Mouse (Mus musculus): Measurements from ENCODE around the gene Olfr794. TPM values are rescaled to one million over a fixed set of nuclear protein-coding genes. Genes with fewer than 3 reads are reported as not detected.

The Olfr794 gene
- not detected for total RNA-seq (2022)

DNA sequence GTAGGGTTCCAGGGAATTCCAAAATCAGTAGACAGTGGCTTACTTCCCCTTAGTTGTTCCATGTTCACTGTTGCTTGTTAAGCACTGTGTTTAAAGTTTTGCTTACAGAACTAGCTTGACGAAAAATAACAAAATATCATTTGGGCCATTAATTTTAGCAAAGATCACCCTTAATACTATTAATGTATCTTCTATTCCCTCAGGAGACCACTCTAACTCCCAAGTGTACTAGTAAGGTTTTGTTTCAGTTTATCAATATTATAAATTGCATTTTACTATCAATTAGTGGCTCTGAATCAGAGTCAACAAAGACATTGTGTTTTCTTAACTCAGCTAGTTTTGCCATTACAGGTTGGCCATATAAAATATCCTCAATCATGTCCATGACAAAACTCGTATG is at the start of gene Olfr794:
Gene Olfr794 (plus strand): TSS at position 301 of the 400 bp plus-strand sequence.
- DNase-seq (ENCODE audit: low spot score in 2 of 2): no peak

DNA sequence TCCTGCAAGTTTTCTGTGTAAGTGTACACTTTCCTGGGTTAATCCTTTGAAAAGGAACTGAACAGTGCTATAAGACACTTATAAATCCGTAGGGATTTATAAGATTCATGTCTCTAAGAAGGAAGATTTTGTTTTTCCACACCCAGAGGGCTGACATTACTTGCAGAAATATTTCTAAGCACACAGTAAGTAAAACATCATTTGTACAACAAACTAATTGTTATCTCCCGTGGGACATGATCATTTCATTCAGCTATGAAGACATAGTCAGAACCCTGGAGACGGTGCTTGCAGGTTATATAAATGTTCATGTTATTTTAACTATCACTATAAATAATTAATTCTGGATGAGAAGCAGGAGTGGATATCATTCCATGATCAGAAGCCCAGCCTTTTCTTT is 46.0 kb upstream of the Olfr794 start, which contains the start of gene Olfr791:
Gene Olfr791 (plus strand): TSS at position 301 of the 400 bp plus-strand sequence.
- DNase-seq (ENCODE audit: low spot score in 2 of 2): no peak

DNA sequence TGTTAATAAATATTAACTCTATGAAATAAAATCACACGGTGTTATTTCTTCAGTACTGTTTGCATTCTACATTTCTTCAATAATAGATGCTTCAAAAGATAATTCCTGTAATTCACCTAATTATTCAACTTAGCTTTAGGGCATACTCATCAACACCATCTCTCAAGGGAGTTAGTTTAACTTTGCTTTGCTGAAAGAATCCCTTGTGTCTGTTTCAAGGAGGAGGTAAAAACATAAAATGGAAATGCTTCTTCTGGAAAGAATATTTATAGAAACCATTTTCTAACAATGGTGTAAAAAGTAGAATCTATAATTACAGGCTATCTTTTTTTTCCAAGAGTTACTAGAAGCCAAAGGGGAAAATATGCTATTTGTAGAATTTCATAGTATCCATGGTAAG is 28.6 kb upstream of the Olfr794 start, which contains the start of gene Olfr792:
Gene Olfr792 (plus strand): TSS at position 301 of the 400 bp plus-strand sequence.
- DNase-seq (ENCODE audit: low spot score in 2 of 2): no peak

DNA sequence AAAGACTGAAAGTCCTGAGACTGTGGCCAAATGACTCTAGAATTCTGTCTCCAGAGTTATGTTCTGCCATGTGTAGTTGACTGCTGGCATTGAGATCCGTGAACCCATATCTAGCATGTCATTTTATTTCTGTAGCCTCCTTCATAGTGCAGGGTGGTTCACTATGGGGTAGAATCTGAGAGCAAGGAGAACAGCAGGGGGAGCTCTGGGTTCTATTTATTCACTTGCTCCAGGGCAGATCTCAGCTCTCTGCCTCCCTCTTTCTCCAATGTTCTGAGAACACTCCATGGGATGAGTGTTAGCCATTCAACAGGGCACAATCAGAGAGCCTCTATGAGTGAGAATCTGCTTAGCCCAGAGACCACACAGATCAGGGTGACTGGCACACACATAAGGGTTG is 18.1 kb upstream of the Olfr794 start:
- DNase-seq (ENCODE audit: low spot score in 2 of 2): no peak

DNA sequence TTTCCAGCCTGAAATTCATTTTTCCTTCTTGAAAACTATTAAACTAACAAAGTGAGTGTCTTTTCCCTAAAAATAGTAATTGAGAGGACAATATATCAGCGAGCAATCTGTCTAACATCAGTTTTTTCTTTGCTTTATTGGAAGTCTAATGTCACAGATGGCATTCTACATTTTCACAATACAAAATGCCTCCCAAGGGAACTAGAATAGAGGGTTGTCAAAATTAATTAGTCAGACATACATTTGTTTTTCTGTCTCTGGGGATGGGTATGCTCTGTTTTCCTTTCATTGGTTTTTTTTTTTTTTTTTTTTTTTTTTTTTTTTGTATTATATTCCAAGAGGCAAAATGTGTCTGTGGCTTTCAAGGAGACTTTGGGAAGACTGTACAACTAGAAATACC is 9.6 kb downstream of the Olfr794 start:
- no peak for DNase-seq (ENCODE audit: low spot score in 2 of 2)

DNA sequence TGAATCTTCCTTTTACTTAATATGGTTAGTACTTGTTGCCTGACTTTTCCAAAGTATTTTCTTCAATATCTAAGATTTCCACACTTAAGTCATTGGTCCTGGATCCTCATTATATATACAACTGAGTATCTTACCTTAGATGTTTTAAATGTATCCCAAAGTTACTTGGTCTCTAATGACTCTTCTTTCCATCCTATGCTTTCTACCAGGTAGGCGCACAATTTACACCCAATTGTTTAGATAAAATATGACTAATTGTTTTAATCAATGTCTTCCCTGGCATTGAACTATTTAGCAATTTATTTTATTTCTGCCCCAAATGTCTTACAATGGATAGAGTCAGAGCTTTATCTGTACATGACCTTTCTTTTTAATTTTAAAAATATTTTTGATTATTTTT is 45.0 kb downstream of the Olfr794 start, which contains the start of gene Olfr796:
Gene Olfr796 (minus strand): TSS at position 101 of the 400 bp plus-strand sequence.
- no peak for DNase-seq (ENCODE audit: low spot score in 2 of 2)

DNA sequence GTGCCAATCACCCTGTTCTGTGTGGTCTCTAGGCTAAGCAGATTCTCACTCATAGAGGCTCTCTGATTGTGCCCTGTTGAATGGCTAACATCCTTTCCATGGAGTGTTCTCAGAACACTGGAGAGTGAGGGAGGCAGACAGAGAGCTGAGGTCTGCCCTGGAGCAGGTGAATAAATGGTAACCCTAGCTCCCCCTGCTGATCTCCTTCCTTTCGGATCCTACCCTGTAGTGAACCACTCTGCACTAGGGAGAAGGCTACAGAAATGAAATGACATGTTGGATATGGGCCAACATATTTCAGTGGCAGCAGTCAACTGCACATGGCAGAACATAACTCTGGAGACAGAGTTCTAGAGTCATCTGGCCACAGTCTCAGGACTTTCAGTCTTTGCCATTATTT is 54.3 kb downstream of the Olfr794 start:
- DNase-seq (ENCODE audit: low spot score in 2 of 2): no peak

Small RNA genes lying within 50 kb of the gene (microRNA-seq; reads per million reads assigned to microRNA genes)
- 0 reads per million in 2 experiments for gene Gm23252

Other genes with a start within 250 kb of the Olfr794 start
- not detected for gene Olfr780, start 249.5 kb upstream of the Olfr794 start, total RNA-seq (2022)
- gene Olfr781, start 238.8 kb upstream of the Olfr794 start, total RNA-seq (2022): not detected
- not detected for gene Olfr782, start 218.8 kb upstream of the Olfr794 start, total RNA-seq (2022)
- gene Olfr784, start 183.6 kb upstream of the Olfr794 start, total RNA-seq (2022): under 1 TPM; 0.12 to 0.26 (median 0.16) TPM
- not detected for gene Olfr785, start 162.2 kb upstream of the Olfr794 start, total RNA-seq (2022)
- not detected for gene Olfr786, start 140.3 kb upstream of the Olfr794 start, total RNA-seq (2022)
- gene Olfr787, start 105.8 kb upstream of the Olfr794 start, total RNA-seq (2022): not detected
- not detected for gene Olfr788, start 96.7 kb upstream of the Olfr794 start, total RNA-seq (2022)
- gene Olfr789, start 82.9 kb upstream of the Olfr794 start, total RNA-seq (2022): not detected
- gene Olfr790, start 69.2 kb upstream of the Olfr794 start, total RNA-seq (2022): not detected
- not detected for gene Olfr791, start 45.9 kb upstream of the Olfr794 start, total RNA-seq (2022)
- gene Olfr792, start 28.5 kb upstream of the Olfr794 start, total RNA-seq (2022): not detected
- not detected for gene Olfr796, start 44.9 kb downstream of the Olfr794 start, total RNA-seq (2022)
- not detected for gene Olfr798, start 60.3 kb downstream of the Olfr794 start, total RNA-seq (2022)
- not detected for gene Olfr799, start 69.8 kb downstream of the Olfr794 start, total RNA-seq (2022)
- gene Olfr800, start 90.0 kb downstream of the Olfr794 start, total RNA-seq (2022): not detected
- gene Olfr801, start 106.2 kb downstream of the Olfr794 start, total RNA-seq (2022): not detected
- gene Olfr802, start 120.5 kb downstream of the Olfr794 start, total RNA-seq (2022): under 1 TPM in 1 of 4 experiments, not detected in 3; 0.11 TPM
- not detected for gene Olfr803, start 126.6 kb downstream of the Olfr794 start, total RNA-seq (2022)
- gene Olfr804, start 135.6 kb downstream of the Olfr794 start, total RNA-seq (2022): not detected
- not detected for gene Olfr805, start 161.7 kb downstream of the Olfr794 start, total RNA-seq (2022)
- not detected for gene Olfr806, start 174.3 kb downstream of the Olfr794 start, total RNA-seq (2022)
- not detected for gene Olfr807, start 190.1 kb downstream of the Olfr794 start, total RNA-seq (2022)
- gene Olfr808, start 197.8 kb downstream of the Olfr794 start, total RNA-seq (2022): not detected
- gene Olfr809, start 207.0 kb downstream of the Olfr794 start, total RNA-seq (2022): not detected
- gene Olfr810, start 227.3 kb downstream of the Olfr794 start, total RNA-seq (2022): not detected
- gene Olfr811, start 236.7 kb downstream of the Olfr794 start, total RNA-seq (2022): not detected

Data from left cerebral cortex, adult 8-10 months (tissue).